ENCODE assay signal across 9 mouse cellular contexts in the genomic region with DNA sequence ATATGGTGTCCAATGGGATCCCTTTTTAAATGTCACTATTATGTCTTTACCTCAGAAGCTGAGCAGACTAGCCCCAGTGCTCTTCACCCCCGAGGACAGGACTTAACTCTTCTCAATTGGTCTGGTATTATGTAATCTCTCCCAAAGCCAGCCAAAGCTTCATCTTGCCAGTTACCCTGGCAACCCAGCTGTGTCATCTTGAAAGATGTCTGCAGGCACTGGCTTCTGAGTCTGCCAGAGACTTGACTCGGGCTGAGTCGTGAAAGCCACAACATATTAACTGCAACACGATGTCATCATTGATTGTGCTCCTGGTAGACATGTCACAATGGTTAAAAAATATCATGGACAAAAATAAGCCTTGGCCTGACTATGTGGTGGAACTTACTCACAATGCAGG.
DNase-seq lines count a peak whose midpoint lies in the region; ATAC-seq and TF ChIP-seq lines count a peak whose summit lies in the region.
"Had no signal": no experiment of that assay in that cellular context is flagged by ENCODE, and none has a peak within 500 bp of the region (broad histone marks: within the 10 kb centered on the region; RNA-seq: fewer than 3 reads in every experiment).

No protein-coding gene starts in this region.

- H3K4me2 ChIP-seq in forebrain, embryonic 16.5 days (ENCODE audit: low read length) = no peak overlapping the region

- H3K27me3 ChIP-seq in forebrain, embryonic 16.5 days (replicated peaks; ENCODE audit: control insufficient read depth, insufficient read depth, low read length) = no peaks in the 10 kb centered on the region
- H3K27me3 ChIP-seq: Patski had no signal

- no peak overlapping the region for H3K9ac ChIP-seq in forebrain, embryonic 16.5 days (replicated peaks; ENCODE audit: low read depth, low read length)

- intact Hi-C loops in left cerebral cortex, adult 2 months (cut with DNase I) = no loop called here

- TF ChIP-seq POLR2A in lung, adult 2 months (IDR thresholded peaks at IDR 0.05; ENCODE audit: borderline replicate concordance, extremely low read depth, low read depth, low read length) = no peak

- no peak for TF ChIP-seq CTCF in lung, adult 2 months (IDR thresholded peaks at IDR 0.05; ENCODE audit: insufficient read depth, low read length)
- no peak for TF ChIP-seq CTCF in left cerebral cortex, adult 2 months (IDR thresholded peaks at IDR 0.05)

- no peaks in the 10 kb centered on the region for H3K4me1 ChIP-seq in lung, adult 2 months (ENCODE audit: control insufficient read depth, insufficient read depth, low read length)
- H3K4me1 ChIP-seq in forebrain, embryonic 16.5 days (replicated peaks; ENCODE audit: control insufficient read depth, insufficient read depth, low read length) = peaks cover 4% of the 10 kb centered on the region

- WGBS in lung, adult 2 months = 48% methylated on average over 4 of the region's 4 CpGs
- 44% methylated on average over 4 of the region's 4 CpGs for WGBS in forebrain, embryonic 16.5 days

- no peak overlapping the region for H3K4me3 ChIP-seq in lung, adult 2 months (replicated peaks; ENCODE audit: extremely low read depth, low read depth, low read length)
- H3K4me3 ChIP-seq in forebrain, embryonic 16.5 days (replicated peaks; ENCODE audit: low read length) = no peak overlapping the region
- H3K4me3 ChIP-seq in left cerebral cortex, adult 2 months = no peak overlapping the region

- peak; percentile 57 for ATAC-seq in forebrain, embryonic 16.5 days
- ATAC-seq: Patski had no signal

- H3K36me3 ChIP-seq in forebrain, embryonic 16.5 days (ENCODE audit: control insufficient read depth, insufficient read depth) = no peaks in the 10 kb centered on the region

- no peak overlapping the region for H3K27ac ChIP-seq in forebrain, embryonic 16.5 days (ENCODE audit: low read length)
- peak overlapping the region; percentile 20 for H3K27ac ChIP-seq in left cerebral cortex, adult 2 months

- no peaks in the 10 kb centered on the region for H3K9me3 ChIP-seq in forebrain, embryonic 16.5 days (ENCODE audit: control insufficient read depth, low read length)

- DNase-seq in lung, adult 18-20 months = peak; percentile 10 to 11
- no peak for DNase-seq in lung, adult 2 months
- DNase-seq in left cerebral cortex, adult 2 months (ENCODE audit: extremely low spot score in 1 of 2, low spot score in 2 of 2) = peak; percentile 53 to 59
- peak; percentile 70 to 79 for DNase-seq in right cerebral cortex, adult 2 months (ENCODE audit: low spot score in 2 of 2)
- DNase-seq in thymus, postnatal 36 days = no peak
- no peak for DNase-seq in ovary, adult 18-20 months (ENCODE audit: low spot score)
- DNase-seq in gastrocnemius, postnatal 10 days = no peak

Comparison
In these comparisons a context has a peak if more than half of its experiments do, and no peak if none do; other contexts are left out.
1. DNase-seq: peak in lung, adult 18-20 months (2 of 2), left cerebral cortex, adult 2 months (2 of 2) and right cerebral cortex, adult 2 months (2 of 2); none in lung, adult 2 months (single experiment), thymus, postnatal 36 days (0 of 2), ovary, adult 18-20 months (single experiment) and gastrocnemius, postnatal 10 days (single experiment).